Mouse (Mus musculus) heart, embryonic 13.5 days (tissue): ENCODE results near the gene Heg1. TPM values are rescaled to one million over a fixed set of nuclear protein-coding genes. Genes with fewer than 3 reads are reported as not detected.

Experiments used
- ATAC-seq: fragments of 200-750 bp; cut with Nextera tagmentation; 2 replicates; pipeline ENCODE4 v1.8.0; 2017; ENCODE audit warnings: moderate TSS enrichment; ENCODE audit not compliant: insufficient number of reproducible peaks, low FRiP score, low TSS enrichment; ENCODE audit errors: extremely low read depth
- H3K27ac ChIP-seq: fragments of 300-500 bp; sonication (generic); replicated peaks from 2 replicates; pipeline ENCODE4 v1.5.1; 2015; ENCODE audit warnings: moderate library complexity, mild to moderate bottlenecking, inconsistent platforms
- H3K27me3 ChIP-seq: fragments of 300-500 bp; sonication (generic); replicated peaks from 2 replicates; pipeline ENCODE4 v1.6.1; 2015; ENCODE audit warnings: mild to moderate bottlenecking, inconsistent platforms
- H3K36me3 ChIP-seq: fragments of 300-500 bp; sonication (generic); 2 replicates; pipeline ENCODE4 v1.6.1; 2015; ENCODE audit warnings: mild to moderate bottlenecking, inconsistent platforms
- H3K4me1 ChIP-seq: fragments of 300-500 bp; sonication (generic); 2 replicates; pipeline ENCODE4 v1.6.1; 2015; ENCODE audit warnings: inconsistent platforms
- H3K4me2 ChIP-seq: fragments of 300-500 bp; sonication (generic); 2 replicates; pipeline ENCODE4 v1.6.1; 2015; ENCODE audit warnings: inconsistent platforms, mild to moderate bottlenecking, moderate library complexity
- H3K4me3 ChIP-seq: fragments of 300-500 bp; sonication (generic); 2 replicates; pipeline ENCODE4 v1.5.1; 2015; ENCODE audit warnings: moderate library complexity, mild to moderate bottlenecking, inconsistent platforms
- H3K9ac ChIP-seq: fragments of 300-500 bp; sonication (generic); 2 replicates; pipeline ENCODE4 v1.6.1; 2015; ENCODE audit warnings: inconsistent platforms, mild to moderate bottlenecking, moderate library complexity
- H3K9me3 ChIP-seq: fragments of 300-500 bp; sonication (generic); 2 replicates; pipeline ENCODE4 v1.6.1; 2016; ENCODE audit warnings: inconsistent platforms
- WGBS: fragments of 180-500 bp; shearing (Covaris S2); methylation state at CpG from one replicate; pipeline ENCODE4 v1.1.7; 2015; ENCODE audit warnings: mixed read lengths; 5-methylcytosine and 5-hydroxymethylcytosine counted together
- polyA plus RNA-seq: library from polyadenylated mRNA; unstranded; fragments of >200 nt; fragmentation: Nextera tagmentation; extraction: Ambion mirVana; gene quantifications from 2 replicates; pipeline ENCODE4 v1.2.1, GENCODE M21; 2015

Heg1 gene
- polyA plus RNA-seq, 1 experiment from 2014 or later = 32.3 TPM

DNA sequence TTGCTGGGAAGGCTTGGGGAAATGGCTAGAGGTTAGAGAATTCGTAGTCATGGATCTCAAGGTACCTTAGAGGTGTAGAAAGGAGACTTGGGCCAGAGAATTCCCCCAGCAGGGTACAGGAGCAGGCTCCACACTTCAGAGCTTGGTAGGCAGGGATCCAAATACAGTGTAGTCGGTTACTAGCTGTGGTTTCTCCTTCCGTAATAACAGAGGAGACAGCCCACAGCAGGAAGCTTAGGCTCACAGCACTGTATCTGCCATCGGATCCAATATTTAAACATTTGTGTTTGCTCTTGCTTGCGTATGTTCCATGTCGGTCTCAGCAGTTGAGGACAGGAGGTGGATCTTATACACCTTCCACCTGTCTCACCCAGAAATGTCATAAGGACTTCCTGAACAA lies 111.7 kb downstream of the Heg1 start:
- Histone ChIP-seq H3K27me3 (no peaks in the 10 kb centered on the region), H3K27ac (no peak overlapping the region), H3K36me3 (no peaks in the 10 kb centered on the region), H3K9ac (no peak overlapping the region), H3K4me2 (no peak overlapping the region), H3K4me3 (no peak overlapping the region), H3K4me1 (no peaks in the 10 kb centered on the region), H3K9me3 (no peaks in the 10 kb centered on the region)
- 74% methylated on average over 6 of the region's 6 CpGs for WGBS
- no peak for ATAC-seq

DNA sequence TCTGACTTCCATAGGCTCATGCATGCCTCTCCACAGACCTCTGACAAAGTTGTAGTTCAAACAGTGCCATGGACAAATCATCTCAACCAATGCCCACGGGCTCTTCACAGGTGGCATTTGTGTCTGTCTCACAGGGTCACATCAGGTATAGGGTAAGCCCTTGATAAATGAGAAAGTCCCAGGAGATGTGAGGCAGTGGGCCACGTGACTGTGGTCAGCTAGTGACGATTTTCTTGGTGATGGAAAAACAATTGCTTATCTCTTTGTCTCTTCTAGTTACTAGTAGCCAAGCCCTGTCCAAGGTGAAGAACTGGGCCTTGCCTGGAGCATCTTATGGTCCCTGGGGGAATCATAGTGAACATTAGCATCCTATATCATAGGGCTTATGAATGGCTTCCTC lies 112.6 kb downstream of the Heg1 start:
- Histone ChIP-seq H3K4me1 (no peaks in the 10 kb centered on the region), H3K9me3 (no peaks in the 10 kb centered on the region), H3K9ac (no peak overlapping the region), H3K27ac (no peak overlapping the region), H3K4me3 (no peak overlapping the region), H3K27me3 (no peaks in the 10 kb centered on the region), H3K36me3 (no peaks in the 10 kb centered on the region), H3K4me2 (no peak overlapping the region)
- 70% methylated on average over 3 of the region's 3 CpGs for WGBS
- ATAC-seq = no peak

DNA sequence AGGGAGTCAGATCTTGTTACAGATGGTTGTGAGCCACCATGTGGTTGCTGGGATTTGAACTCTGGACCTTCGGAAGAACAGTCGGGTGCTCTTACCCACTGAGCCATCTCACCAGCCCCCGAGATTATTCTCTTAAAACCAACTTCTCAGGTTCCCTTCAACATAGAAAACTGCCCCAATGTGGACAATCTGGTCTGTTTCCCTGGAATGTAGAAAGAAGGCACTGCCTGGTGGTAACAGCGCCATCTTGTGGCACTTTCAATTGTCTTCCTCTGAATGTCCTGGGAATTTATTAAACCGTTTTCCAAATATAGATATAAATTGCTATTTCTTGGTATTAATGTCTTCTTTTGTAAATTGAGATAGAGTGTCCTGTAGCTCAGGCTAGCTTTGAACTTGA lies 113.7 kb downstream of the Heg1 start:
- no peak for ATAC-seq
- 42% methylated on average over 5 of the region's 5 CpGs for WGBS
- Histone ChIP-seq H3K4me1 (no peaks in the 10 kb centered on the region), H3K27ac (no peak overlapping the region), H3K9ac (no peak overlapping the region), H3K4me3 (no peak overlapping the region), H3K36me3 (no peaks in the 10 kb centered on the region), H3K9me3 (no peaks in the 10 kb centered on the region), H3K27me3 (no peaks in the 10 kb centered on the region), H3K4me2 (no peak overlapping the region)

DNA sequence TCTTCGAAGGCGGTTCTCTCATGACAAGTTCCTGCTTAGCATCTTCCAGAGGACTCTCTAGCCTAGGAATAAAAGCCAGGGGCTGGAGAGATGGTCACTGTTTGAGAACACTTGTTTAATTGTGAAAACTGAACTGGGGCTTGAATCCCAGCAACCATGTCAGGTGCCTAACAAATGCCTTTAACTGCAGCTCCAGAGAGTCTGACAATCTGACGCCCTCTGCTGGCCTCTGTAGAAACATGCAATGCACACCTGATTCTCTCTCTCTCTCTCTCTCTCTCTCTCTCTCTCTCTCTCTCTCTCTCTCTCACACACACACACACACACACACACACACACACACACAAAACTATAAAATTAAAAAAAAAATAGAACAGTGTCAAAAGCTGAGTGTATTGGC lies 125.8 kb downstream of the Heg1 start:
- H3K27ac ChIP-seq = no peak overlapping the region
- no peak for ATAC-seq
- peaks cover 4% of the 10 kb centered on the region; the same call in 1 of the 2 replicates for H3K9me3 ChIP-seq
- no peak overlapping the region for H3K4me3 ChIP-seq
- 63% methylated on average over 3 of the region's 3 CpGs for WGBS
- no peaks in the 10 kb centered on the region for H3K4me1 ChIP-seq
- H3K4me2 ChIP-seq = no peak overlapping the region
- H3K27me3 ChIP-seq = no peaks in the 10 kb centered on the region
- no peak overlapping the region for H3K9ac ChIP-seq
- H3K36me3 ChIP-seq = no peaks in the 10 kb centered on the region

DNA sequence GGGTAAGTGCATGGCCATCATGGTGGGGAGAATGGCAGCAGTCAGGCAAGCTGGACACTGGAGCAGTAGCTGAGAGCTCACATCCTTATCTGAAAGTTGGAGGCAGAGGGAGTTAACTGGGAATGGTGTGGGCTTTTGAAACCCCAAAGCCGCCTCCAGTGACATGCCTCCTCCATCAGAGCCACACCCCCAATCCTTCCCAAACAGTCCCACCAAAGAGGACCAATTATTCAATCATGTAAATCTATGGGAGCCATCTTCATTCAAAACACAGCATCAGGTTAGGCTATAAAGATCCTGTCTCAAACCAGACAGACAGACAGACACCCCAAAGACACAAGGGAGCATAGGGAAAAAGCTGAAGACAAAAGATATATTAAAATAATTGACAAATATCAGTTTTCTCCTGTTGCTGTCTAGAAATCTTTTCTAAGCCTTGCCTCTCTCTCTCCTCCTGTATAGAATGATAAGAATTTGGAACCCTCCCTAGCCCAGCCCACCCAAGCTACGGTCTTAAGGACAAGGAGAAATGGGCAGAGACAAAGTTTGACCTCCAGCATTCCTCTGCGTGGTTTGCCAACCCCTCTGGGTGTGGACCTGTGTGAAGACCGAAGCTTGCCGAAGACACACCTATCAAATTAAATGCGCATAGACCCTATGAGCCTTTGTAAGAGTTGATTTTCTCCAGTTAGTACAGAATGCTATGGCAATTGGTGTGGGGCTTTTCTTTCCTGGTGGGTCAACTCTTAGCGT lies 134.4 kb downstream of the Heg1 start:
- Histone ChIP-seq H3K4me3 (no peak overlapping the region), H3K36me3 (no peaks in the 10 kb centered on the region), H3K4me2 (no peak overlapping the region), H3K27ac (no peak overlapping the region), H3K4me1 (0 out of 2 replicates have a peak, but pooled peaks cover 6% of the 10 kb centered on the region), H3K9ac (no peak overlapping the region), H3K27me3 (peaks cover 17% of the 10 kb centered on the region), H3K9me3 (no peaks in the 10 kb centered on the region)
- 75% methylated on average over 7 of the region's 7 CpGs for WGBS
- no peak for ATAC-seq

DNA sequence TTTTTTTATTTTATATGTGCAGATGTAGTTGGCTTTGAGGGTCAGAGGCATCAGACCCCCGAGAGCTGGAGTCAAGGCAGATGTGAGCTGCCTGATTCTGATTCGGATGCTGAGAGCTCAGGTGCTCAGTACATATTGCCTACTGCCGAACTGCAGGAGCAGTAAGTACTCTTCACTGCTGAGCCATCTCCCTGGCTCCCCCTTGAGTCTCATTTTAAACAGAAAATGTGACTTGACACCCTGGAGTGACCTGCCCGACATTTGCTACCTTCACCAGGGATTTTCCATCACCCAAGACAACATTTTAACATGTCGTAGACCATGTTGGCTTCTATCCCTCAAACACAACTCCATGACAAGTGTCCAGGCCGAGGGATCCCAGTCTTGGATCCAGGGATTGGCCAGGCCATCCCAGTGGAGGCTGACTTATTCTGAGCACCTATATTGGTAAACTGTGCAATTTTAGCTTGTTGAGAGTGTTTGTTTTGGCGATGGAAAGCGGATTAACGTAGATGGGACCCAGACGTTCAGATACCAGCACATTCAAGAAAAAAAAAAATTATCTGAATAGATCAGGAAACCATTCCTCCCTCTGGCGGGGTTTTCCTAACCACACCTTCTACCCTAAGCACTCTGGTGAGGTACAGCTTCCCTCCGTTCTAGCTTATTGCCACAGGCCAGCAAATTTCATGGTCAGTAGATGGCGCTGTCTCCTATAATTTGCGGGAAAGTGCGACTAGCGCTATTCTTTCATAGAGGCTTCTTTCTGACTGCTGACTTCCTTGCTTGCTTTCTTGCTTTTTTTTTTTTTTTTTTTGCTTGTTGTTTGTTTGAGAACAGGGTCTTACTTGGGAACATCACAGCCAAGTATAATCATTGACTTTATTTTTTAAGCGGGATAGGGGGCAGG lies 136.4 kb downstream of the Heg1 start:
- H3K4me1 ChIP-seq = 0 out of 2 replicates have a peak, but pooled peaks cover 6% of the 10 kb centered on the region
- H3K27ac ChIP-seq = no peak overlapping the region
- no peak overlapping the region for H3K4me2 ChIP-seq
- no peak overlapping the region for H3K4me3 ChIP-seq
- H3K36me3 ChIP-seq = no peaks in the 10 kb centered on the region
- ATAC-seq = no peak
- H3K9ac ChIP-seq = no peak overlapping the region
- peaks cover 17% of the 10 kb centered on the region for H3K27me3 ChIP-seq
- H3K9me3 ChIP-seq = no peaks in the 10 kb centered on the region
- WGBS = 17% methylated on average over 17 of the region's 17 CpGs

Other genes with a start within 250 kb of the Heg1 start
- 0.83 and 1.1 TPM in 2 replicates for gene Slc12a8, start 167.0 kb upstream of the Heg1 start, polyA plus RNA-seq
- 0.09 and 0.13 TPM in 2 replicates for gene Muc13, start 109.7 kb downstream of the Heg1 start, polyA plus RNA-seq
- 37.6 and 49.0 TPM in 2 replicates for gene Itgb5, start 145.3 kb downstream of the Heg1 start, polyA plus RNA-seq